Mouse (Mus musculus) liver, adult 2 months (tissue): Measurements from ENCODE around the gene Gm11992.

Source experiments
- CTCF ChIP-seq: fragments of 200-500 bp; IDR thresholded peaks from 2 replicates; pipeline ENCODE4 v1.5.1; 2011; ENCODE audit warnings: low read depth, low read length, control low read depth
- POLR2A ChIP-seq: fragments of 200-500 bp; IDR thresholded peaks from 2 replicates; pipeline ENCODE4 v1.6.1; 2011; ENCODE audit warnings: low read length, control low read depth; ENCODE audit not compliant: insufficient read depth; ENCODE audit errors: extremely low read depth

DNA sequence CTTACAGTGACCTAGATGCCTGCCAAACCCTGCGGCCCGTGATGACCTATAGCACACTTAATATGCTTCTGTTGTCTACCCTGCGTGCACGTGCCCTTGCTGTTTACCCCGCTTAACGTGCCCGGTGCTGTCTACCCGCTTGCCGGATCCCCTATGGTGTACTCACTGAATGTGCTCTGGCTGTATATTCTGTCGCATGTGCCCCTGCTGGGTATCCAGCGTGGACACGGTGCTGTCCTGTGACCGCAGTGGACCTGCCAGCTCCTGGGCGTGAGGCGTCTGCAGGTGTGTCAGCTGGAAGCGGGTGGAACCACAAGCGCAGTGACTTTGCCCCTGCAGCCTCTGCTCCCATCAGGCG is 288 bp downstream of the Gm11992 start, which contains the start of gene Sun3:
- TF ChIP-seq CTCF (no peak), POLR2A (no peak)
